Mouse (Mus musculus): ENCODE data around the gene N4bp1.

N4bp1 gene

DNA sequence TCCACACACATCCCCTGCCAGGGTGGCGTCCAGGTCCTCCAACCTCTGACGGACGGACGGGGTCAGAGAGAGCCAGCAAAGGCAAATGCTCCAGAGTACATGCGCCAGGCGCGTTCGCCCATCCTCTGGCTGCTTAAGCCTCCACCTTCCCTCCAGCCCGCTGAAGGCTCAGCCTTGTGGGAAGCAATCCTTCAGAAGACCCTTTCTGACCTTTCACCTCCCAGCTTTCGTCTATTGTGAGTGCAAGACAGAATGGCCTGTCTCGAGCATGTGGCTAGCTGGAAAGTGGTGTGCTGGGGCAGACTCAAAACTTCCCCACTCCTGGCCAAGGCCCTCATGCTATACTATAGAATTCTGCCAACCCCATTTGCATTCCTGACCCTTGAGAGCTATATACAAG, 30.4 kb downstream of the N4bp1 start:
- DNase-seq (ENCODE audit: low spot score) = no peak

DNA sequence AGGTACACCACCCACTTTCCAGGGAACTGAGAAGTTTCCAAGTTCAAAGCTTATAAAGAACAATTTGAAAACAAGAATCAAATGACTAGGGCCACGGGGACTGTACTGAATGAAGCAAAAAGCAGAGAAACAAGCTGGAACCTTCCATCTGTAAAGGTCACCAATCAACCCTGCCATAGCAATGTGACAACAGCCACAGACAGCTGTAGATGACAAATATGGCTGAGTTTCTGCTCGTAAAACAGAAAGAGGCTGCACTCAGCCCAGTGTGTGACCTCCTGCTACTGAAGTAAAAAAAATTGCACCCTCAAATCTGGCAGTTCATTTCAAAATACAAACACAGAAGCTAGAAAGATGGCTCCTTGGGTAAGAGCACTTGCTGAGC, 31.1 kb downstream of the N4bp1 start:
- DNase-seq (ENCODE audit: low spot score) = peak; percentile 46

DNA sequence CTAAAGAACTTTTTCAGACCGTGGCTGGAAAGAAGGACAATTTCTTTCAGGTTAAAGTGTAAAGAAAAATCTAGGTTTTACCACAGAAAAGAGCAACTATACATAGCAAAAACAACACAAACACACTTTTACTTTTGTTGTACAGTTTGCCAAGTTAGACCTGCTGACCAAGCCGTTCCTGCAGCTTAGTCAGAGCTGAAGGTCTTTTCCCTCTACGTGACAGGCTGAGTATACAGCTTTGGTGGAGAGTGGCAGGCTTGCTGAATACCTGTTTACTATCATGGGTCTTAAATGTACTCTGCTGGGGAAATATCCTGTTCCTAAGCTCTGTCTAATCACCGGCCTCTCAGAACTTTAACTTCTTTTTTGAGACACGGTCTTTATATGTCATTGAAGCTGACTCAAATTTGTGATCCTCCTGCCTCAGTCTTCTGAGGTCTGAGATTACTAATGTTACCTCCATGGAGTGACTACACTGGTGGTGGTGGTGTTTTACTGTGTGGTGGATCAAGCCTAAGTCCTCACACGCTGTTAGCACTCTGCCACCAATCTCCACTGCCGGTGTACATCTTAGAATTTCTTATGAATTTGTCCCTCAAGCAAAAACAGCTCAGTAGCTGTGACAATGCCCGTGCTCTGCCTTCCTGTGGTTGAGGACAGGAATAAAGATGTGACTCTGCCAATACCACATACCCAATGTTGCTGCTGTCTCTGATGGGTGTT, 31.6 kb downstream of the N4bp1 start:
- DNase-seq (ENCODE audit: low spot score) = no peak

GRCm38 (mm10) chr8:86852491-86852890, 32.6 kb downstream of the N4bp1 start:
- DNase-seq (ENCODE audit: low spot score) = no peak

- no peak for DNase-seq (ENCODE audit: low spot score)
These were observed 36.2 kb downstream of the N4bp1 start for GRCm38 (mm10) chr8:86848876-86849275.

DNA sequence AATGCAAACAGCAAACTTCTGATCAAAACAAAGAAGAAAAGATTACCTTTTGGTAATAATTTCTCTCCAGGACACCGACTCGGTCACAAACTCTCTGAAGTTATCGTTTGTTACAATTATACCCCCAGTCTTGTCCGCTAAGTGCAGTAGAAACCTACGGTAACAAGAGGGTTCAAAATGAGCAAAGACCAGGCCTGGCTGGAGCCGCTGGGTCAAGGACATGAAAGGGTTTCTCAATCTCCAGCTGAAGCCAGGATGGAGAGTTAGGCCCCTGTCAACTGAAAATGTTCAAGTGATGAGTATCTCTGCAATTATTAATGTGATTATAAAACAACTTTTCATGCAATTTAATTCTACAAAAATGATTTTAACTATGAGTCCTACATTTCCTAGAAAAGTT, 36.7 kb downstream of the N4bp1 start:
- DNase-seq (ENCODE audit: low spot score) = no peak

GRCm38 (mm10) chr8:86847091-86847490, 38.0 kb downstream of the N4bp1 start:
- DNase-seq (ENCODE audit: low spot score) = no peak

DNA sequence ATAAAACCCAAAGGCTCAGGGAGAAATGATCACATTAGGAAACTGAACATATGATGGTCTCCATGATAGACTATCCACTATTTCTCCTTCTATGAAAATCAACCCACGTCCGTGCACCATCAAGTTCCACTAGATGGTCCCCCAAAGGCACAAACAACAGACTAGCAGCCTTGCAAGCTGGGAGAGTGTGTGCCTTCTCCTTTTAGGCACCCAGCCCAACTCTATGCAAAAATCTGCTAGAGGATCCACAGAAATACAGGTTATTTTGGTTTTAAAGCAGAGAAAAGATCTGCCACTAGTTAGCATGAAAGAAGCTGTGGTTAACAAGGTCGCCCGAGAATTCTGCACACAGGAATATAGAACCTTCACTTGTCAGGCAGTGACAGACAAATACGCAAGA, 39.2 kb downstream of the N4bp1 start:
- DNase-seq (ENCODE audit: low spot score) = no peak

DNA sequence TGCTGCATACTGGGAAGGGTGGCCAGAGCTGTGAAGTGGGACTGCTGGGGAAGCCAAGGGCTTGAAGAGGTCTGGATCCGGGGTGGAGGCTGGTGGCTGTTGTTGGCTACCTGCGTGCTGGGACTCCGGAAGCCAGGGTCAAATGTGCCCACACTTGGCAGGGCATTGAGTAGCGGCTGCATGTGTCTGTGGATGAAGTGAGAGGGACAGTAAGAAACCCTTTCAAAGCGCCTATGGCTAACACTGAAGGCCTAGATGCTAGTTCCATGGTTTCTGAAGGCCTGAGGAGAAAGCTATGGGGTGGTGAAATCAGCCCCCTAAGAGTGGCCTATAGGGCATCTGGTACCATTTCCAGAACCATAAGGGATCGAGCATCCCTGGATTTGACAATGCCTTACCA, 40.2 kb downstream of the N4bp1 start:
- no peak for DNase-seq (ENCODE audit: low spot score)

DNA sequence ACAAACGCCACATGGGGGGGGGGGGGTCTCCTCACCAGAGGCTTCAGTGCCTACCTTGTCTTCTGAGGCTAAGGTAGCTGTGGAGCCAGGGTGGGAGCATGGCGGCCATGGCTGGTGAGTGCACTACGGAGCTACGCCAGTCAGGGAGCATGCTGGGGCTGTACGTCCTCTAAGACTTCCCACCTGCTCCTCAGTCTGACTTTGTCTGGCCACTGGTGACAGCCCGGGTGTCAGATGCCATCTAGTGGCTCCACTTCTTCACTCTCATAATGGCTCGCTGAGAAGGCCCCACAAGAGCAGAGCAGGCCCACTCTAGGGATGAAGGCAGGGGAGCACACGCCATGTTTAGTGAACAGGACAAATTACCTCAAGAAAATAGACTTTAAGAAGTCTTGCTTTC, 41.2 kb downstream of the N4bp1 start:
- DNase-seq (ENCODE audit: low spot score) = peak; percentile 54

- no peak for DNase-seq (ENCODE audit: low spot score)
These were observed 43.3 kb downstream of the N4bp1 start for GRCm38 (mm10) chr8:86841556-86842309.

DNA sequence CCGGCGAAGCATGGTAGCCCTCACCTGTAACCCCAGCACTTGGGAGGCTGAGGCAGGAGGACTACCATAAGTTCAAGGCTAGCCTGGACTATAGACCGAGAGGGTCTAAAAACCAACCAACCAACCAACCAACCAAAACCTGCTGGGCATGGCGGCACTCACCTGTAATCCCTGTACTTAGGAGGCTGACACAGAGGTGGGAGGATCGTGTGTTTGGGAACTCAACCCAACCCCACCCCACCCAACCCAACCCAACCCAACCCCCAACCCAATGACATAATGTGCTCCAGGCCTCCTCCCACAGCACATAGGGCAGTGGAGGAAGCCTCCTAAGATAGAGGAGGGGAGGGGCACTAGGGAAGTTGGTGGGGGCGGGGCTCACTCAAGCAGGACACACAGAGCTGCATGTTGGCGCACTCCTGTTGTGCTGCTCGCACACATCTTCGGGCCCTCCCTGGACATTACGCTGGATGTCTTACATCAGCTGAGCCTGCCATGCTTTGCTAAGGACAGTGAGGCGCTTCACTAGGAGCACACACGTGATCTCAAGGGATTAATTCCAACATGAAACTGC, 44.9 kb downstream of the N4bp1 start:
- DNase-seq (ENCODE audit: low spot score) = no peak

DNA sequence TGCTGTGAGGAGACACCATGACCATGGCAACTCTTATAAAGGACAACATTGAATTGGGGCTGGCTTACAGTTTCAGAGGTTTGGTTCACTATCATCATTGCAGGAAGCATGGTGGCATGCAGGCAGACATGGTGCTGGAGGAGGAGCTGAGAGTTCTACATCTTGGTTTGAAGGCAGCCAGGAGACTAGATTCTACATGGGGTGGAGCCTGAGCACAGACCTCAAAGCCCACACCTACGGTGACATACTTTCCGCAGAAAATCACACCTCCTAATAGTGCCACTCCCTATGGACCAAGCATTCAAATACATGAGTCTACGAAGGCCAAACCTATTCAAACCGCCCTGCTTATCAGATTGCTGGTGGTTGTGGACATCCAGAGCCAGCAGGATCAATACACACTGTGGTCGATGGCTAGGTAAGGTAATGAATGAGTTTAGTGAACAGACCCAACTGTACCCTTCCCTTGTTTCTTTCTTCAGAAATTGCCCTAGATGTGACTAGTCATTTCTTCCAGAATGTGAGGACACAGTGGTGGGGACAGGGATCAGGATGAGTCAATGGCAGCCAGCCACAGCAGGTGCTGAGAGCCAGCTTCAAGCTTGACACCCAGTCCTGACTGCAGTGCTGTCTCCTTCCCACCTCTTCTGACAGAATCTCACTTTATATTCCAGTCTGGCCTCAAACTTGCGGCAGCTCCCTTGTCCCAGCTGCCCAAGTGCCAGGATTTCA, 46.2 kb downstream of the N4bp1 start:
- DNase-seq (ENCODE audit: low spot score) = no peak

DNA sequence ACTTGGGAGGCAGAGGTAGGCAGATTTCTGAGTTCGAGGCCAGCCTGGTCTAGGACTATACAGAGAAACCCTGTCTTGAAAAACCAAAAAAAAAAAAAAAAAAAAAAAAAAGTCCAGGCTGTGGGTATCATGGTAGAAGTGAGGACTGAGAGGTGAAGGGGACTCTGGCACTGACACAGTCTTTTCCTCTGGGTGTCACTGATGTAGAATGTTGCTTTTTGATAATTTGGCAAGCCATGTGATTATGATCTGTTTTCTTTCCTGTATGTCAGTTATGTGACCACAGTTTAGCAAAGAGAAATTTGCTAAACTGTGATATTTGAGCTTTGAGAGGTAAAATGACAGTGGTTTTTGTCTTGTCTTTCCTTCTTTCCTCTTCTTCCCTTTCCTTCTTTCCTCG, 47.8 kb downstream of the N4bp1 start:
- no peak for DNase-seq (ENCODE audit: low spot score)

DNA sequence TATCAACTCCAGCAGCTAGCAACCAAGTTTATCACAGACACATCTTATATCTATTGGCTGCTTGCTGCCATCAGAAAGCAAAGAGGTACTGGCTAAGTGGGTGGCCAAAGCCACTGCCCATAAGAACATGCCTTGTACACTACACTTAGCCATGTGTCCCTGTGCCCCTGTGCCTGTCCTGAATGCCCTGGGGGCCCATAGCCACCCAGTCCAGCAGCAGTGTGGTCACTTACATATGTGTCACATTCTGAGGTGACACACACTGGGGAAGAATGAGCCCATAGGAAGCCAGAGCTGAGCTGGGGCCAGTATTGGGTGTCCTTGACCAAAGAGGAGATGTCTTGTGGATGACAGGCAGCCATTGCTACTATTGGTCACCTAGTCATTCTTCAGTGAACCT, 49.2 kb downstream of the N4bp1 start:
- DNase-seq (ENCODE audit: low spot score) = no peak

DNA sequence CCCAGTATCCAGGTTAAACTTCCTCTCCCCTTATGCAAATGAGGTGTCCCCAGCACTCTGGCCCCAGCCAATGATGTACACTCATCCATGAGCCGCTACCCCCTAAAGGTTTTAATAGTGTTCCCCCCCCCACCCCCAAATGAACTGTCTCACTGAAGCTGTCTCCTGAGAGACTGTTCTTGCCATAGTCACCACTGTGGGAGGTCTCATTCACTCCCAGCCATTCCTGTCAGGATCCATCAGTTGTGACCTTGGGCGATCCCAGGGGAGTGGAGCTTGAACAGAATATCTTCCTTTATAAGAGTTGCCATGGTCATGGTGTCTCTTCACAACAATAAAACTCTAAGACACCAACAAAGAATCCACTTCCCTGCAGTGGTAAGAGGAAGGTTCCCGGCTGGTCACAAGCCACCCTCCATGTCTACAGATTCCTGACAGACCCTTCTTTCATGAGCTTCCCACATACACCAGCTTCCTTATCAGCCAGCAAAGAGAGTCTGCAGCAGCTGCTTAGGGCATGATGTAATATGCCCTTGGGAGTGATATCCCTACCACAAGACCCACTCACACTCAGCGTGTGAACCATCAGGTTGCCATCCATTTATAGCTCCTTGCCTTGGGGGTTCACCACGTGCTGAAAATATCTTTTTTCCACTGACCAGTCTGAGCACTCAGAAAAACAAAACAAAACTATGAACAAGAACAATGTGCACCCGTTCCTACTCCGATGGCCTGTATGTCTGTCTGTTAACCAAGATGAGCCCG, 50.4 kb downstream of the N4bp1 start:
- no peak for DNase-seq (ENCODE audit: low spot score)

- DNase-seq (ENCODE audit: low spot score) = no peak
These were observed 51.1 kb downstream of the N4bp1 start for GRCm38 (mm10) chr8:86833937-86834336.

- no peak for DNase-seq (ENCODE audit: low spot score)
These were observed 56.1 kb downstream of the N4bp1 start for GRCm38 (mm10) chr8:86828925-86829324.

GRCm38 (mm10) chr8:86827199-86827598, 57.9 kb downstream of the N4bp1 start:
- DNase-seq (ENCODE audit: low spot score) = no peak

DNA sequence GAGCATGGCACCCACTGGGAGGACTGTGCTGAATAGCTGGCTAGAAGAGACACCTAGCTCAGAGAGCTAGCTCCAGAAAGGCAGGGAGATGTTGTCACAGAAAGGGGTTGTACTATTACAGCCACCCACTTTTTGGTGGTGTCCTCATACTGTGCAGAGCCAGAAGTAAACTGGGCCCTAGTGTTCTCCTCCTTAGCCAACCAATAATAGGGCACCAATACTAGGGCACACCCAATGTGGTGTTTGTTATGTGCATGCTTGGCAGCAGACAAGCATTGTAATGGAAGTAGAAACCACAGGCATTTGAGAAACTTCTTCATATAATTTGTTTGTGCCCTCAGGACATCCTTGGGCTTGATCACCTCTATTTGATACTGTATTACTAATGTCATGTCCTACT, 58.5 kb downstream of the N4bp1 start:
- no peak for DNase-seq (ENCODE audit: low spot score)

GRCm38 (mm10) chr8:86825674-86826448, 59.2 kb downstream of the N4bp1 start:
- DNase-seq (ENCODE audit: low spot score) = peak; percentile 33
